Mouse (Mus musculus): Measurements from ENCODE around the gene 4930447C04Rik.

The 4930447C04Rik gene

GRCm38 (mm10) chr12:72940071-72940821 is at the start of gene 4930447C04Rik:
4930447C04Rik (minus strand) TSS chr12:72940774.
- no peak for DNase-seq

DNA sequence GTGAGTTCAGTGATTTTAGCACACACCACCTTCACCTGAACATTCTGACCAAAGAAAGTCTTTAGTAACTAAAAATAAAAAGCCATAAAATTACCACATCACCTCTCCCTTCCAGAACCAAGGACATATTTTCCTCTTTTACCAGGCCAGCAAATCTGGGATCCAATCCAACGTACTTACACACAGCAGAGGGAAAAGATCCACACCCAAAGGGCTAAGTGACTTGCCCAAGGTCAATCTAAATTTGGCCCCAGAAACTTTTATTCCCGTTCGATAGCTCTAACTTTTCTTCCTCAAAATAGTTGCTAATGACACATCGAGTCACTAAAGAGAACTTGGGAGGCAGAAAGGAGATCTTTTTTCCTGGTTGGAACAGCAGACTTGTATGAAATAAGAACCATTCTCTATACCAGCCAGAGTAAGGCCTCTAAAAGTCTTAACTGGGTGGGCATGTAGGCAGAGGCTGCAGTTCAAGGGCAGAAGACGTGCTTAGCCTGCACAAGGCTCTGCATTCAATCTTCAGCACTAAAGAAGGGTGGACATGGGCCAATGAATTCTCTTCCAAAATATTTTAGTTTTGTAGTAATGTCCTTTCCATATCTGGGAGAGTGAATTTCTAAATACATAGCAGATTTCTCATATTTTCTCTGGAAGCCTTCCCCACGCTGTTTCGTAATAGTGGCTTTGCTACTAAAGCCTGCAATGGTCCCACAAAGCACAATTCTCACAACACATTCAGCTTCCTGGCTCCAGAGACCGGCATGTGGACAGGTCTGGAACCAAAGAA is 42.7 kb upstream of the 4930447C04Rik start:
- no peak for DNase-seq

DNA sequence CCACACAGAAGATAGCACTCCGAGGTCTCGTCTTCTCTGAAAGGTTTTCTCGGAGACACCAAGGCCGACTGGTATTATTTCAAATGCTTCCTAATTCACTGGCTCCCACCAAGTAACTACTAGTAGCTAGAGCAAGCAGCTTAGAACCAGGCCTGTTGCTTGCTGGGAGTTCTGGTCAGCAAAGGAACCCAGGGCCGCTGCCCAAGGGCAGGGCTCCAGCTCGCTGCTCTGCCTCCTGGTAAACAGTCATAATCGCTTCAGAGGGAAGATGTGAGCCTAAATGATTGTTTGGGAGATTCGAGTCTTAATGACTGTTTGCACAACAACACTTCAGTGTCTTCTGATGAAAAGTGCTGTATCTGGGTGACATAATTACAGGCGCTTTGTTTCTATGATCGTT is 42.0 kb upstream of the 4930447C04Rik start:
- peak; percentile 14 for DNase-seq

DNA sequence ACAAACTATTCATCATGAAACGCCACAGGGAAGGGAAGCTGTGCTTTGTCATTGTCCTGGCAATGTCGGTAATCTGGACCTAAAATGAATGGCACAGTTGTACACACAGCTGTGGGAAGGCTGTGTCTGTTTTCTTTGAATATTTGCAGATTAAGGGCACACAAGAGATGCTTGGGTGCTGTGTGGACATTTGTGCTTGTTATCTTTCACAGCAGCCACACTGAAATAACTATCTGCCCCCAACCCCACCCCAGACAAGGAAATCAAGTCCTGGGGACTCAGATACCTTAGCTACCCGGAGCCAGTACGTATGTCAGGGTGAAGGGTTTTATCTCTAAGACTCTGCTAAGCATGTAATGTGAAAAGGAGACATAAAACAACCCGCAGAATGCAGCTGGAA is 38.7 kb upstream of the 4930447C04Rik start:
- no peak for DNase-seq

DNA sequence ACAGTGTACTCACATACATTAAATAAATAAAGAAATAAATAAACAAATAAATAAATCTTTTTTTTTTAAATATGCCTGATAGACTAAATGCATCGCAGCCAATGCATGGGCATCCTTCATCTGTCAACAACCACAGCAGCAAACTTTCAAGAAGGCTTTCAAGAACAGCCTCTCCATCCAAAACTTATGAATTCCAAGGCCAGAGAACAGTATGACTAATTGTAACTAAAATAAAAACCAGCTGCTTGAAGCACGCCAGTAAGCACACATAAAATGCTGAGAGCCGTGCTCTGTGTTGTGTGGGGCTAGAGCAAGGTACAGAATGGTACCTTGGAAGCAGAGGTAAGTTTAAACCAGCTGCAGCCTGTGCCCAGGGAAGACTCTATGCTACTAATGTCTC is 37.3 kb upstream of the 4930447C04Rik start:
- no peak for DNase-seq

- peak; percentile 40 for DNase-seq
Measured at GRCm38 (mm10) chr12:72976718-72977117, 36.1 kb upstream of the 4930447C04Rik start.

DNA sequence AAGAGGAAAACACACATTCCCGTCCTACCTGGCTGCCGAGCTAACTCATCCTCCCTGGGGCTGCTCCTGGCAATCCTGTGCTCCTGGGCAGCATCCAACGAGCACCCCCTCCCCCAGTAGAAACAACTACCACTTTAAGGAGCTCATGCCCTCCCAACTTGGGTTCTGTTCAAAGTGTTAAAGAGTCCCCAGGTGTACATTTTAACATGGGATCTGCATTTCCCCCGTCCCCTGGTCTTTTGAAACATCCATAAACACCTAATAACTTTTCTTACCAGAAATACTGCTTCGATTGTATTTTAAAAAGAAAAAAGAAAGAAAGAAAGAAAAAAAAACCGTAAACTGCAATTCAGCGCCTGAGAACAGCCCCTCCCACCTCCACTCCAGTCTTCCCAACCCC is 35.6 kb upstream of the 4930447C04Rik start:
- no peak for DNase-seq

DNA sequence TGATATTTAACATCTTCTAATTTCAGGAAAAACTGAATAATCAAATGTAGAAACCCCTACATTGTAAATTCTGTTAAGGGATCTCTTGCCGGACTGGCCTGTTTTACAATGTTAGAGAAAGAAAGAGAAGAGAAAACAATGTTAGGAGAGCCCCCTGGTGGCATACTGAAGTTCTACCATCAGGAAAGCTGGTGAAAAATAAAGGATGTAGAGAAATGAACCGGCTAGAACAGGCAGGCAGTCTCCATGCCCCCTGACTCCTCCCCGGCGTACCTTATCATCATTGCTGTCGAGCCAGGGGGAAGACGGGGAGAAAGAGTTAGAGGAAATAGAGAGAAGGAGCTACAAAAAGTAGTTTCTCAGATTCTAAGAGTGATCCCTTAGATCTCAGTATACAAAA is 32.6 kb upstream of the 4930447C04Rik start:
- no peak for DNase-seq

DNA sequence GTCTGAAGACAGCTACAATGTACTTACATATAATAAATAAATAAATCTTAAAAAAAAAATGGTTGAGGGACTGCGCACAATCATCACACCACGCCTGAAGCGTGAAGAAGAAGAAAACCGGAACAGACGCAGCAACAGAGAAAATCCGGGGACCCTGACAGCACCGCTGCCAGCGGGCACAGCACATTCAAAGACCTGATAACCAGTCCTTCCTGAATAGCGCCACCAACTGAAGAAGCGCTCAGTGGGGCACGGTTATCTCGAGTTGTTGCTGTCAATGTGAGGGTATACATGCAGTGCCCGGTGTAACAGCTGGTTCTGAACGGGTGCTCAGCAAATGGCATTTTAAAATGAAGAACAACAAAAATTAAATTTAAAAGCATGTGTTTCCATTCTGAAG is 30.0 kb upstream of the 4930447C04Rik start:
- DNase-seq: no peak

DNA sequence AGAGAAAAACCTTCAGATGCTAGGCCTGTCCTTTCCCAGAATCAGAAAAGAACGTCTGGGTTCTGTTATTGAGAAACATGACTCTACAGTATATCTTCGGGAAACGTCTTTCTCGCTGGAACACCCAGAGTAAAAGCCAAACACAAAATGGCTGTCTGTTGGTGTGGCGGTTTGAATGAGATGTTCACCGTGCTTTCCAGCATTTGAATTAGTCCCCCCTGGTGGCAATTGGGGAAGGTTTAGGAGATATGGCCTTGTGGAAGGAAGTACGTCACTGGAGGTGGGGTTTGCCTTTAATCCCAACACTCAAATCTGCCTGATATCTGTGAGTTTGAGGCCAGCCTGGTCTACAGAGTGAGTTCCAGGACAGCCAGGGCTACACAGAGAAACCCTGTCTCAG is 27.0 kb upstream of the 4930447C04Rik start:
- no peak for DNase-seq

GRCm38 (mm10) chr12:72962761-72963160 is 22.2 kb upstream of the 4930447C04Rik start:
- no peak for DNase-seq

DNA sequence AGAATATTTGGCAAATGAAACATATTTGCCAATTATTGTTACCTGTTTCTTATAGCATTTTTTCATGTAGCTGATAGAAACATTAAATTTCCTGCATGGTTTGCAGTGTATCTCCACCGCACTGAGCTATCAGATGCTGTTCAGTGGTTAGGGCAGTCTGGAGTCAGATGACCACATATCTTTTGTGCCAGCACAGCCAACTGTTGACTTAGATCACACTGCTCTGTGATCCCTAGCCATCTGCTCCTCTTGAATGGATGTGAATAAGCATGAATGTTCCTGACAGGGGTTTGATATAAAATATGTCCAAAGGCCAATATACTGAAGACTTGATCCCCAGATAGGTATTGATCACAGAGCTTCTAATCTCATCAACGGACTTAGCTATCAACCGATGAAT is 17.9 kb upstream of the 4930447C04Rik start:
- no peak for DNase-seq

- no peak for DNase-seq
Measured at GRCm38 (mm10) chr12:72957829-72958424, 17.4 kb upstream of the 4930447C04Rik start.

DNA sequence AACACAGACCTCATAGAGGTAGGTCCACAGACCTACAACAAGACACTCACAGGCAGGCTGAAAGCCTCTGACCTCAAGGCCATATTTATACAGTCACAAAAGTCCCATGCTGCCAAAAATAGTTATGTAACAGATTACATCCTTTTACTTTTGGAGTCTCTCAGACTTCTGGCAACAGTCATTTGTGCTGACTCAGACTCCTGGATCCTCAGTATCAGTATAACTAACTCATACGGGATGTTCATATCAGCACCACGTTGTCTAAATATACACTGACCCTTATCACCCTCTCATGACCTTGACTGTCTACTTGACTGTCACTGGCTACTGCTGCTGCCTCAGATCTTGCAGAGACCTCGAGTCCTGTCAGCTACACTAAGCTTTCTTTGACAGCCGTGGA is 14.3 kb upstream of the 4930447C04Rik start:
- no peak for DNase-seq

GRCm38 (mm10) chr12:72953858-72954257 is 13.3 kb upstream of the 4930447C04Rik start:
- DNase-seq: no peak

GRCm38 (mm10) chr12:72953089-72953488 is 12.5 kb upstream of the 4930447C04Rik start:
- no peak for DNase-seq

DNA sequence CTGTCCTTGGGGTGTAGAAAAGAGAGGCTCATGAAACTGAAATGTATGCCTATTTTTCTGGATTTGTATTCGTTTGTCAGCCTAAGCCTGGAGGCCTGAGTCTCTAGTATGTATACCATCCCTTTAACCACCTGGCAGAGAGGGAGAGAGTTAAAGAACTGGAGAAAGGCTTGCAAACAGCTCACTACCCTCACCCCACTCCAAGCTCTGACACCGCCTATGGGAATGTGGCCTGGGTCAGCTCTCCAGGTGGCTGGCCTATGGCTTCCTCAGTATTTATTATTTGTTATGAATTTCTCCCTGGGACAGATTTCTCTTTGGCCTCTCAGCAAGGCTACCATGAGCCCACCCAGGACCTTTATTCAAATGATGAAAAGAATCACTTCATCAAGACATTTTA is 6.8 kb upstream of the 4930447C04Rik start:
- DNase-seq: no peak

DNA sequence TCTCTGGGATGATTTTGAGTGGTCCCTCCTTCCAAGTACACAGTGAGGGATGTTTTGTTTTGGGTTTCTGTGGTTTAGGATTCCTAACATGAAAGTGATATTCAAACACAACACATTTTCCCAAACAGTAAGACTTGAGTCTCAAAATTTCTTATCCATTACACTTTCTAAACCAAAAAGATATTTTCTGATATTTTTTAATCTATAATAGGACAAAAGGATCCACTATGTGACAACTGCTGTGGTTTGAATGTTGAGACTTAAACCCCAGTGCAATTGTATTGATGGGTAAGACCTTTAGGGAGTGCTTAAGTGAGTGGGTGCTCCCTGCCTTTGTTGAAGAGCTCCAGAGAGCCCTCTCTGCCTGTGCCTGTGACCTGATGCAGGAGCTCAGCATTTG is 6.2 kb upstream of the 4930447C04Rik start:
- DNase-seq: no peak

DNA sequence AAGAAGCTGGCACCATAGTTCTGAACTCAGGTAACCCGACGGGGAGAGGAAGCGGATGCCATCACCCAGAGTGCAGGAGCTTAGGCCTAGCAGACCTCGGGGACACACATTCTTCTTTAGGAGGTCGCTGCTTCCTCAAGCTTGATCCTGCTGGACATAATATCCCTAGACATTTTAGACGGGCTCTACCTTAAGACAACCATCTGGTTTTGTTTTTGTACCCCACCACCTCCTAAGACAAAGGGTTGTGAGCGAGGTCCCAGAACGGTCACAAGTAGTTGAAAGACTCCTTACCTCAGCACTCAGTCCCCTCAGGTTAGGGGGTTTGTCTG is 5.5 kb upstream of the 4930447C04Rik start:
- no peak for DNase-seq

GRCm38 (mm10) chr12:72945301-72946063 is 4.9 kb upstream of the 4930447C04Rik start:
- no peak for DNase-seq

DNA sequence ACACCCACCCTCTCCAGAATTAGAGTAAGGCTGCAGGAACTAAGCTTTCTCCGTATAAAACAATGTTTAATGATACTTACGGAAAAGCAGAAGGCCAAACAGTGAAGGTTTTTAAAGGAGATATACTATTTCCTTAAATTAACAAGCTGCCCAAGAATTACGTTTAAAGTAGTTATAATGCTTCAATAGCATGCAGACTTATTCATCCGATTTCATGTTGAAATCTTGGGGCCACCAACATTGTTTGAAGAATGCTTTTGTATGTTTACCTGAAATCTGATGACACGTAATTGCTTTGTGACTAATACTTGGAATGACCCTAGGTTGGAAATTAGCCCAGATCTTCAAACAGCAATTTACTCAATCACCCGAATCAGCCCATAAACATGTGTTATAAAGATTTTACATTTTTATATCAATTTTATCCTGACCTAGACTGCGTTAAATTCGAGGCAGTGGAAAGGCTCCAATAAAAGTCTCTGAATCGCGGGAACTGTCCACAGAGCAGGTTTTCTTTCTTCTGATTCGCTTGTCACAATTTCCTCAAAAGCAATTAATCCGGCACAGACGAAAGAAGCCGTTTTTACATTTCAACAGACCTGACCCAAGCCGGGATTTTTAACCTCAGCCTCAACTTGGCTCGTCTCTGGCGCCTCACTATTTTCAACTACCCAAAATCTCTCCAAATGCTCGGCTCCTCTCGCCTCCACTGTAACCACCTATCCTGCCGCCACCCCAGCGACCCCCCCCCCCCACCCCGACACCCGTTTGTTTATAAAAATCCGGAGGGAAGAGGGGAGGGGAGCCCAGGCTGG is 4.0 kb upstream of the 4930447C04Rik start:
- DNase-seq: no peak

- DNase-seq: no peak
Measured at GRCm38 (mm10) chr12:72943574-72944110, 3.1 kb upstream of the 4930447C04Rik start.

Measured in kidney, adult 11 months (tissue).